Mouse (Mus musculus): Measurements from ENCODE around the gene Pon2. TPM values are rescaled to one million over a fixed set of nuclear protein-coding genes. Genes with fewer than 3 reads are reported as not detected.

Pon2 gene
- polyA plus RNA-seq, 1 experiment from 2014 or later = 31.9 TPM

Other genes starting within 250 kb of the Pon2 start
- 0.20 TPM in 1 of 2 replicates, not detected in the other for gene Pon1, start 104.5 kb downstream of the Pon2 start, polyA plus RNA-seq (2016; fragmentation: Nextera tagmentation; extraction: Ambion mirVana)
- 4.9 and 5.9 TPM in 2 replicates for gene Pon3, start 42.2 kb downstream of the Pon2 start, polyA plus RNA-seq (2016; fragmentation: Nextera tagmentation; extraction: Ambion mirVana)
- 15.3 and 21.5 TPM in 2 replicates for gene Asb4, start 84.9 kb upstream of the Pon2 start, polyA plus RNA-seq (2016; fragmentation: Nextera tagmentation; extraction: Ambion mirVana)
- gene Pdk4, start 197.9 kb upstream of the Pon2 start, polyA plus RNA-seq (2016; fragmentation: Nextera tagmentation; extraction: Ambion mirVana) = 0.46 and 0.69 TPM in 2 replicates